Mouse (Mus musculus): ENCODE data around the gene Usp54. TPM values are rescaled to one million over a fixed set of nuclear protein-coding genes. Genes with fewer than 3 reads are reported as not detected.

The Usp54 gene
- polyA plus RNA-seq, 1 experiment from 2014 or later: 0.58 TPM

DNA sequence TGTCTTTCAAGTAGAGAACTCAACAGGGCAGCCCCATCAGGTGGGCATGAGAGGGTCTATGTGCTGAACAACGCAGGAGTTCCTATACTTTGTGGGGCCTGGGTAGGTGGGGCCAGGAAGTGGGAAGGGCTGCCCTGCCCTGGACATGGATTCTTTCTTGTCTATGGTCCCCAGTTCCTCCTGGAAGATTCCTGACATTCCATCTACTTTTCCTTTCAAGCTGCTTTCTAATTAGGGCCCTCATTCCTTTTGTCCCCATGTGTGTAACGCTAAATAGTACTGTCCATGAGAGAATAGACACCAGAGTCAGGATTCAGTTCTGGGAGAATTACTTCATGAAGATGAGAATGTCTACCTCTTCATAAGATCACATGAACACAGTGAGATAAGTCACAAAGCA, 22.7 kb upstream of the Usp54 start:
- H3K9ac ChIP-seq (replicated peaks): no peak overlapping the region
- no peaks in the 10 kb centered on the region for H3K36me3 ChIP-seq (replicated peaks; ENCODE audit: insufficient read depth, low read length)
- H3K27me3 ChIP-seq (ENCODE audit: insufficient read depth, low read length): peaks cover 31% of the 10 kb centered on the region
- 66% methylated on average over 2 of the region's 2 CpGs for WGBS (ENCODE audit: insufficient replicate concordance)
- no peaks in the 10 kb centered on the region for H3K9me3 ChIP-seq (ENCODE audit: low read length)
- no peak for DNase-seq
- H3K4me3 ChIP-seq (ENCODE audit: low read depth, low read length): no peak overlapping the region
- H3K4me2 ChIP-seq (ENCODE audit: low read depth, low read length): no peak overlapping the region
- no peak for ATAC-seq
- no peak overlapping the region for H3K27ac ChIP-seq (ENCODE audit: low read depth)
- H3K4me1 ChIP-seq (ENCODE audit: insufficient read depth): peaks cover 10% of the 10 kb centered on the region
- no peak for TF ChIP-seq CTCF (IDR thresholded peaks at IDR 0.05; ENCODE audit: low read depth)
- TF ChIP-seq EP300 (IDR thresholded peaks at IDR 0.05; ENCODE audit: low read depth): no peak

DNA sequence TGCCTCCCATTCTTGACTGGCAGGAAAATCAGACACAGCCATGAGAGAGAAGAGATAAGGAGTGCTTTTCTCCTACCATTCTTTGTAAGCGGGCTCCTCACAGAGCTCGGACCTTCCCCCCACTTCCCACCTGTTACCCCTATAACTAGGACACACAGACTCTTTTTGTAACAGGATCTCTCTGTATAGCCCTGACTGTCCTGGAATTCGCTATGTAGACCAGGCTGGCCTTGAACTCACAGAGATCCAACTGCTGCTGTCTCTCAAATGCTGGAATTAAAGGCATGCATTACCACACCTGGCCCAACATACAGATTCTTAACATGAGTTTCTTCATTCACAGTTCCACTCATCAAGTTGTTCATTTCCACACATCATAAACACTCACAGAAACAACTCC, 21.9 kb upstream of the Usp54 start:
- Histone ChIP-seq H3K4me3 (ENCODE audit: low read depth, low read length) (no peak overlapping the region), H3K27ac (ENCODE audit: low read depth) (no peak overlapping the region), H3K4me2 (ENCODE audit: low read depth, low read length) (no peak overlapping the region), H3K36me3 (replicated peaks; ENCODE audit: insufficient read depth, low read length) (no peaks in the 10 kb centered on the region), H3K27me3 (ENCODE audit: insufficient read depth, low read length) (peaks cover 31% of the 10 kb centered on the region), H3K9ac (replicated peaks) (no peak overlapping the region), H3K9me3 (ENCODE audit: low read length) (no peaks in the 10 kb centered on the region), H3K4me1 (ENCODE audit: insufficient read depth) (peaks cover 10% of the 10 kb centered on the region)
- ATAC-seq: no peak
- no peak for TF ChIP-seq CTCF (IDR thresholded peaks at IDR 0.05; ENCODE audit: low read depth)
- no peak for TF ChIP-seq EP300 (IDR thresholded peaks at IDR 0.05; ENCODE audit: low read depth)
- WGBS (ENCODE audit: insufficient replicate concordance): 72% methylated on average over 3 of the region's 3 CpGs
- DNase-seq: no peak

DNA sequence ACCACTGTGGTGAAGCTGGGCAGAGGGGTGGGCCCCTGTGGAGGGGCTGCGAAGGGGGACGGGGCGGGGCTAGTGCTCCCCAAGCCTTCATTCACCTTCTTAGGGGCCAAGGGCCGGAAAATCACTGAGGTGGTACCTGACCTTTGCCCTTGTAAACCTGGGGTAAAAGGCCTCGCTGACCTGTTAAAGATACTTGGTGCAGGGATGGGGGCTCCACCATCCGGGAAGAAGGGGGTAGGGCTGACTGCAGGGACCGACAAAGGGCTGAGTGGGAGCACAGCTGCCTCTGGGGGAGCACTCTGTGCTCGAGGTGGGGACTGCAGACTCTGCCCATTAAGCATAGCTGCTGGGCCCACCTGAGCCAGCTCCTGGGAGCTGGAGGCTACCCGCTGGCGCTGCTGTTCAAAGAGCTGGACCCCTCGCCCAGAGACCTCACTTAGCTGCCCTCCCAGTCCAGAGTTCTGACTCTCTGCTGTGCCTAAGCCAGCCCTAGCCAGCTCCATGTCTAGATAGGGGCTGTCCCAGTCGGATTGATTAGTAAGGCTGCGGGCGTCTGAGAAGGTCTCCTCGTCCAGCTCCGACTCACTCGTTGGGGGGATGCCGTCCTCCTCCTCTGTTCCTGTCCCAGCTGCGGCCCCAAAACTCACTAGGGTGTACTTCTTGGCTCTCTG, 20.9 kb upstream of the Usp54 start:
- peak overlapping the region; percentile 98 for H3K4me2 ChIP-seq (ENCODE audit: low read depth, low read length)
- peak overlapping the region; percentile 68 for H3K9ac ChIP-seq (replicated peaks)
- 25% methylated on average over 19 of the region's 19 CpGs for WGBS (ENCODE audit: insufficient replicate concordance)
- peaks cover 31% of the 10 kb centered on the region for H3K27me3 ChIP-seq (ENCODE audit: insufficient read depth, low read length)
- TF ChIP-seq CTCF (IDR thresholded peaks at IDR 0.05; ENCODE audit: low read depth) (no peak), EP300 (IDR thresholded peaks at IDR 0.05; ENCODE audit: low read depth) (no peak)
- H3K4me3 ChIP-seq (ENCODE audit: low read depth, low read length): peak overlapping the region; percentile 65
- H3K27ac ChIP-seq (ENCODE audit: low read depth): peak overlapping the region; percentile 72; the same call in 1 of the 2 replicates
- H3K4me1 ChIP-seq (ENCODE audit: insufficient read depth): peaks cover 10% of the 10 kb centered on the region
- ATAC-seq (no peak), DNase-seq (no peak)
- no peaks in the 10 kb centered on the region for H3K9me3 ChIP-seq (ENCODE audit: low read length)
- H3K36me3 ChIP-seq (replicated peaks; ENCODE audit: insufficient read depth, low read length): no peaks in the 10 kb centered on the region

- Histone ChIP-seq H3K4me2 (ENCODE audit: low read depth, low read length) (peak overlapping the region; percentile 98), H3K27me3 (ENCODE audit: insufficient read depth, low read length) (peaks cover 31% of the 10 kb centered on the region), H3K4me3 (ENCODE audit: low read depth, low read length) (peak overlapping the region; percentile 65), H3K27ac (ENCODE audit: low read depth) (peak overlapping the region; percentile 72), H3K36me3 (replicated peaks; ENCODE audit: insufficient read depth, low read length) (no peaks in the 10 kb centered on the region), H3K9ac (replicated peaks) (peak overlapping the region; percentile 68), H3K9me3 (ENCODE audit: low read length) (no peaks in the 10 kb centered on the region), H3K4me1 (ENCODE audit: insufficient read depth) (peaks cover 10% of the 10 kb centered on the region)
- 3% methylated on average over 52 of the region's 52 CpGs for WGBS (ENCODE audit: insufficient replicate concordance)
- TF ChIP-seq CTCF (IDR thresholded peaks at IDR 0.05; ENCODE audit: low read depth): peak; percentile 95
- TF ChIP-seq EP300 (IDR thresholded peaks at IDR 0.05; ENCODE audit: low read depth): no peak
- ATAC-seq (peak; percentile 94), DNase-seq (peak; percentile 91)
Measured at GRCm38 (mm10) chr14:20660827-20661660, 20.2 kb upstream of the Usp54 start.

- Histone ChIP-seq H3K9ac (replicated peaks) (no peak overlapping the region), H3K4me3 (ENCODE audit: low read depth, low read length) (no peak overlapping the region), H3K4me2 (ENCODE audit: low read depth, low read length) (no peak overlapping the region), H3K4me1 (ENCODE audit: insufficient read depth) (peaks cover 15% of the 10 kb centered on the region), H3K36me3 (replicated peaks; ENCODE audit: insufficient read depth, low read length) (no peaks in the 10 kb centered on the region), H3K27ac (ENCODE audit: low read depth) (no peak overlapping the region), H3K9me3 (ENCODE audit: low read length) (no peaks in the 10 kb centered on the region), H3K27me3 (ENCODE audit: insufficient read depth, low read length) (peaks cover 31% of the 10 kb centered on the region)
- DNase-seq: no peak
- WGBS (ENCODE audit: insufficient replicate concordance): 91% methylated on average over 7 of the region's 7 CpGs
- TF ChIP-seq EP300 (IDR thresholded peaks at IDR 0.05; ENCODE audit: low read depth) (no peak), CTCF (IDR thresholded peaks at IDR 0.05; ENCODE audit: low read depth) (no peak)
- ATAC-seq: no peak
Measured at GRCm38 (mm10) chr14:20659687-20660086, 18.8 kb upstream of the Usp54 start.

DNA sequence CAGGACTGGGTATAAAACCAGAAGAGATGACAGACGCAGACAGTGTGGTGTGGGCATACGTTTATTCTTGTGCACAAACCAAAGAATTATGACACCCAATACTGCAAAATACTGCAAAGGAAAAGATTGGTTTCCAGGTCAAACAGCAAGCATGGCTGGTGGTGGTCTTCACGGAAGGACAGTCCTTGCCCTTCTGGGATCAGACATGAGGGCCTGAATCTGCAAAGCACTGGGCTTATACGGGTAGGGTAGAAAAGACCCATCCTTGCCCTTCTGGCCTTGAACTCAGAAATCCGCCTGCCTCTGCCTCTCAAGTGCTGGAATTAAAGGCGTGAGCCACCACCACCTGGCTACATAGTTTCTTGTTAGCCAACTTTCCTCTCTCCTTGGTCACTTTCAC, 18.0 kb upstream of the Usp54 start:
- H3K9ac ChIP-seq (replicated peaks): no peak overlapping the region
- no peak overlapping the region for H3K4me2 ChIP-seq (ENCODE audit: low read depth, low read length)
- no peaks in the 10 kb centered on the region for H3K9me3 ChIP-seq (ENCODE audit: low read length)
- H3K27ac ChIP-seq (ENCODE audit: low read depth): no peak overlapping the region
- TF ChIP-seq CTCF (IDR thresholded peaks at IDR 0.05; ENCODE audit: low read depth) (no peak), EP300 (IDR thresholded peaks at IDR 0.05; ENCODE audit: low read depth) (no peak)
- H3K27me3 ChIP-seq (ENCODE audit: insufficient read depth, low read length): peaks cover 27% of the 10 kb centered on the region
- 77% methylated on average over 6 of the region's 6 CpGs for WGBS (ENCODE audit: insufficient replicate concordance)
- no peak for ATAC-seq
- no peak overlapping the region for H3K4me3 ChIP-seq (ENCODE audit: low read depth, low read length)
- H3K36me3 ChIP-seq (replicated peaks; ENCODE audit: insufficient read depth, low read length): no peaks in the 10 kb centered on the region
- DNase-seq: no peak
- peaks cover 15% of the 10 kb centered on the region for H3K4me1 ChIP-seq (ENCODE audit: insufficient read depth)
